Mouse (Mus musculus) cerebellum, adult 11-12 months (tissue): ENCODE measurements around the gene Crhr2.

ENCODE experiments used
- DNase-seq: peaks from one replicate; pipeline ENCODE4 v3.0.0; 2022

The Crhr2 gene

GRCm38 (mm10) chr6:55043206-55043605 is 89.6 kb downstream of the Crhr2 start:
- no peak for DNase-seq
